Mouse (Mus musculus) retina, adult 2 months (tissue): ENCODE data around the gene Ino80d.
"Not testable (repeated sequence)": the region's sequence is repeated elsewhere in the genome, so short reads cannot be mapped to it uniquely, and the experiment has no call there.

Experiments used
- DNase-seq: peaks from one replicate; pipeline ENCODE4 v3.0.0-alpha.2; 2012; ENCODE audit warnings: low read depth, low spot score

Gene Ino80d

GRCm38 (mm10) chr1:63114136-63114781 lies at the start of gene Ino80d:
Gene Ino80d, minus strand, starts transcription at chr1:63114667.
- peak; percentile 68 for DNase-seq

- no peak for DNase-seq
Measured at GRCm38 (mm10) chr1:63140231-63140630, 25.8 kb upstream of the Ino80d start.

GRCm38 (mm10) chr1:63138586-63138985 lies 24.1 kb upstream of the Ino80d start:
- DNase-seq = not testable (repeated sequence)

GRCm38 (mm10) chr1:63137971-63138370 lies 23.5 kb upstream of the Ino80d start:
- no peak for DNase-seq

- DNase-seq = no peak
Measured at GRCm38 (mm10) chr1:63134530-63134929, 20.1 kb upstream of the Ino80d start.

GRCm38 (mm10) chr1:63131766-63132165 lies 17.3 kb upstream of the Ino80d start:
- no peak for DNase-seq

GRCm38 (mm10) chr1:63130883-63131282 lies 16.4 kb upstream of the Ino80d start:
- DNase-seq = no peak

- DNase-seq = no peak
Measured at GRCm38 (mm10) chr1:63129857-63130690, 15.6 kb upstream of the Ino80d start.

GRCm38 (mm10) chr1:63129273-63129672 lies 14.8 kb upstream of the Ino80d start:
- DNase-seq = no peak

GRCm38 (mm10) chr1:63126206-63126605 lies 11.7 kb upstream of the Ino80d start:
- no peak for DNase-seq

- no peak for DNase-seq
Measured at GRCm38 (mm10) chr1:63123823-63124450, 9.5 kb upstream of the Ino80d start.

GRCm38 (mm10) chr1:63122005-63122404 lies 7.5 kb upstream of the Ino80d start:
- no peak for DNase-seq

- no peak for DNase-seq
Measured at GRCm38 (mm10) chr1:63120382-63120781, 5.9 kb upstream of the Ino80d start.

- DNase-seq = no peak
Measured at GRCm38 (mm10) chr1:63119675-63120074, 5.2 kb upstream of the Ino80d start.

- DNase-seq = no peak
Measured at GRCm38 (mm10) chr1:63115540-63115939, 1.1 kb upstream of the Ino80d start.

GRCm38 (mm10) chr1:63115096-63115495 lies 629 bp upstream of the Ino80d start:
- DNase-seq = no peak

- DNase-seq = no peak
Measured at GRCm38 (mm10) chr1:63113274-63114135, 962 bp downstream of the Ino80d start.

GRCm38 (mm10) chr1:63112865-63113261 lies 1.6 kb downstream of the Ino80d start:
- no peak for DNase-seq

- DNase-seq = no peak
Measured at GRCm38 (mm10) chr1:63112151-63112864, 2.2 kb downstream of the Ino80d start.

- DNase-seq = no peak
Measured at GRCm38 (mm10) chr1:63110536-63111285, 3.8 kb downstream of the Ino80d start.
